Mouse (Mus musculus): ENCODE results near the gene Zfp652. TPM values are rescaled to one million over a fixed set of nuclear protein-coding genes. Genes with fewer than 3 reads are reported as not detected.
"Not testable (repeated sequence)": the region's sequence is repeated elsewhere in the genome, so short reads cannot be mapped to it uniquely, and the experiment has no call there.

Zfp652 gene
- polyA plus RNA-seq (2015; fragmentation: Nextera tagmentation; extraction: Ambion mirVana) = 24.5 and 25.3 TPM in 2 replicates

DNA sequence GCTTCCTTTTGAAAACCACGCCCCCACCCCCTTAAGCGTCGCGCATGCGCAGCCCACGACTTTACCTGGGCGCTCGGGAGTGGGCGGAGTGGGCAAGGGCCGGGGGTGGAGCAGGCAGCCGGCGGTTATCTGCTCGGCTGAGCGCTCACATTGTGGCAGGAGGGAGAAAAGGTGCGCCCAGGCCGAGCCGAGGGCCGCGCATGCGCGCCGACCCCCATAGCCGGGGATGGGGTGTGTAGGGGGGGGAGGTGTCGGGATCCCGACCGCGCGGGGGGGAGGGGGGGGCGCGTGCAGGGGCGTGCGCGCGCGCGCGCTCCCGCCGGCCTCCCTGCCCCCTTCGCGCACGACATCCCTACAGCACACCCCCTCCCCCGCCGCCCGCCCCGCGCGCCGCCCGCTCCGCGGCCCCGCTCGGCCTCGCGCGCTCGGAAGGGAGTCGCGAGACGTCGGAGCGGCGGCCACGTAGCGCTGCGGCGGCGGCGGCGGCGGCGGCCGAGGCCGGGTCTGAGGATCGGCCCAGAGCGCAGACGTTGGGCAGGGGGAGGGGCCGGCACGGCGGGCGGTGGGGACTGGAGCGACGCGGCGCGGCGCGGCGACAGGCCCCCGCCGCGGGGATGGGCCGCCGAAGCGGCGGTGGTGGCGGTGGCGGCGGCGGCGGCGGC lies at the start of gene Zfp652:
Zfp652 (plus strand) TSS at position 111 of the 662 bp plus-strand sequence.
- ATAC-seq (ENCODE audit: insufficient number of reproducible peaks, insufficient read depth, low FRiP score, low TSS enrichment, low read depth) = peak; percentile 86
- peak within 1 kb of the TSS; percentile 99 for H3K27ac ChIP-seq
- H3K4me3 ChIP-seq = peak within 1 kb of the TSS; percentile 85
- WGBS = under 1% methylated on average over 29 of the region's 103 CpGs
- peak within 1 kb of the TSS; percentile 90 for H3K4me2 ChIP-seq
- no peaks in the 10 kb centered on the region for H3K27me3 ChIP-seq
- peaks cover 35% of the 10 kb centered on the region for H3K4me1 ChIP-seq
- no peaks in the 10 kb centered on the region for H3K36me3 ChIP-seq
- H3K9ac ChIP-seq = peak within 1 kb of the TSS; percentile 98
- H3K9me3 ChIP-seq = no peaks in the 10 kb centered on the region

DNA sequence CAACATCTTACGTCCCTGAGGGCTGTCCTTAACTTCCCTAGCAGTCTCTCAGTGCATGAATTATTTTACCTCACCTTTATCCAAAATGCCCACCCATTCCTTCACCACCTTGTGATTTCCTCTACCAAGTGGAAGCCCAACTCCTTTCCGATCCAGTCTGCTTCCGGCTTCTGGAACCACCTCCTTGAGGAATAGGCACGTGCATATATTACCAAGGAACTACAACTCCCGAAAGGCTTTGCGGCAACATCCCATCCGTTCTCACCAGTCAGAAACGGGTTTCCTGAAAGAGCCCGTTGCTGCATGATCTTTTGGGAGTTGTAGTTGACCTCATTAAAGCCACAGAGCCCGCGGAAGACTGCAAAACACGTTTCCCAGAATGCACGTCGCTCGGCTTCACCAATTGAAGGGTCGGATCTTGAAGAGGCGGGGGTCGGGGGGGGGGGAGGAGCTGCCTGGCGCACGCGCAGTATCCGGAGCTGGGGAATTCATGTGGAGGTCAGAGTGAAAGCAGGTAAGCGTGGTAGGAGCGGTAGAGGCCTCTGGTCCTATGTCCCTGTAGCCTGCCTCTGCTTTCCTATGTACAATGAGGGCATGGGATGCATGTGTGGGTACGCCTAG lies 45.8 kb upstream of the Zfp652 start, which contains the start of gene Phb:
Phb (plus strand) TSS at position 429 of the 621 bp plus-strand sequence.
- H3K4me3 ChIP-seq = peak within 1 kb of the TSS; percentile 62
- peak; percentile 93 for ATAC-seq (ENCODE audit: insufficient number of reproducible peaks, insufficient read depth, low FRiP score, low TSS enrichment, low read depth)

DNA sequence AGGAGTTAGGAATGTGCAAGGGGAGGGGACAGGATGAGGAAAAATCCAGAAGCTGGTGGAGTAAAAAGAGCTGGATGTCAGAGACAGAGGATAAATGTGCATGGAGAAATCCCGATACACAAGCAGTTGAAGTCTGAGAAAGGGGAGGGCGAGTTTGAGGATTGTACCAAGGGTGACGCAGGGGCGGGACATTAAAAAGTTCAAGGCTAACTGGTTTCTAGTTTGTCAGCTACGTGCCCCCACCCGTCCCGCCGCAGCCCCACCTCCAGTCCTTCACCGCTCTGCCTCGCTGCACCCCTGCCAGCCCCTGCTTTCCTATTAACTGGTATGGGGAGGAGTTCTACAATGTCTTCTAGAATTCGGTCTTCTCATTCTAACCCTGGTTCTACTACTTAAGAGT lies 45.3 kb upstream of the Zfp652 start:
- Histone ChIP-seq H3K27me3 (no peaks in the 10 kb centered on the region), H3K4me3 (peak overlapping the region; percentile 62), H3K27ac (peak overlapping the region; percentile 9; the same call in 1 of the 2 replicates), H3K9me3 (no peaks in the 10 kb centered on the region), H3K4me2 (peak overlapping the region; percentile 88), H3K4me1 (peaks cover 13% of the 10 kb centered on the region), H3K36me3 (peaks cover 40% of the 10 kb centered on the region), H3K9ac (peak overlapping the region; percentile 79)
- WGBS = under 1% methylated on average over 11 of the region's 11 CpGs
- ATAC-seq (ENCODE audit: insufficient number of reproducible peaks, insufficient read depth, low FRiP score, low TSS enrichment, low read depth) = 0 out of 2 replicates have a peak, but pooled peaks have one; percentile 5

More for the DNA sequence above, 45.8 kb upstream of the Zfp652 start, which contains the start of gene Phb:
- Histone ChIP-seq H3K4me1 (peaks cover 13% of the 10 kb centered on the region), H3K9me3 (no peaks in the 10 kb centered on the region), H3K36me3 (peaks cover 34% of the 10 kb centered on the region), H3K27me3 (no peaks in the 10 kb centered on the region), H3K4me2 (peak within 1 kb of the TSS; percentile 88), H3K27ac (peak within 1 kb of the TSS; percentile 9; the same call in 1 of the 2 replicates), H3K9ac (peak within 1 kb of the TSS; percentile 79)
- 2% methylated on average over 25 of the region's 25 CpGs for WGBS

DNA sequence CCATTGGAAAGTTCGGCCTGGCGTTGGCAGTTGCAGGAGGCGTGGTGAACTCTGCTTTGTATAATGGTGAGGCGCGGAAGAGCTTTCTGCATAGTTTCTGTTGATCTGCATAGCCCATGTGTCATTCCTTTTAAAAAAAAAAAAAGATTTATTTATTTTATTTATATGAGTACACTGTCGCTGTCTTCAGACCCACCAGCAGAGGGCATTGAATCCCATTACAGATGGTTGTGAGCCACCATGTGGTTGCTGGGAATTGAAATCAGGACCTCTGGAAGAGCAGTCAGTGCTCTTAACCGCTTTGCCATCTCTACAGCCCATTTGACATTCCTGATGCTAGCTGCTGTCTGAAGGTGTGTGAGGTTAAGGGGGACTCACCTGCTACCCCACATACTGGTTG lies 44.4 kb upstream of the Zfp652 start:
- H3K27ac ChIP-seq; H3K9ac ChIP-seq; ATAC-seq (ENCODE audit: insufficient number of reproducible peaks, insufficient read depth, low FRiP score, low TSS enrichment, low read depth); H3K9me3 ChIP-seq; H3K27me3 ChIP-seq: not testable (repeated sequence)
- Histone ChIP-seq H3K4me3 (peak overlapping the region; percentile 62), H3K36me3 (peaks cover 46% of the 10 kb centered on the region), H3K4me2 (peak overlapping the region; percentile 88), H3K4me1 (peaks cover 13% of the 10 kb centered on the region)
- WGBS = 90% methylated on average over 7 of the region's 7 CpGs

DNA sequence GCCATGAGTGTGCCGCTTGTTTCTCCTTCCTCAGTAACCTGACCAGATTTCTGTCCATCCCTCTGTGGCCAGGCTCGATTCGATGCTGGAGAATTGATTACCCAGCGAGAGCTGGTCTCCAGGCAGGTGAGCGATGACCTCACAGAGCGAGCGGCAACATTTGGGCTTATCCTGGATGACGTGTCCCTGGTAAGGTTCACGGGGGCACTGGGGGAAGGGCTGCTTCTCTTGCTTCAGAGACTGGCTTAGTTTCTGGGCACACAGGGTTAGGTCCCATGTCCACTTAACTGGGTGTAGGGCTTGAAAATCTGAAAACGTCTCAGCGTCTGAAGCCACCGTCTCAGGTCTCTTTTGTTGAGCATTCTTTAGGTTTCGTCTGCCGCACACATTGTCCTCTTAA lies 37.0 kb upstream of the Zfp652 start:
- no peaks in the 10 kb centered on the region for H3K27me3 ChIP-seq
- H3K4me1 ChIP-seq = peaks cover 35% of the 10 kb centered on the region
- peaks cover 82% of the 10 kb centered on the region for H3K36me3 ChIP-seq
- WGBS = 86% methylated on average over 14 of the region's 14 CpGs
- no peak overlapping the region for H3K4me2 ChIP-seq
- ATAC-seq (ENCODE audit: insufficient number of reproducible peaks, insufficient read depth, low FRiP score, low TSS enrichment, low read depth) = no peak
- H3K9ac ChIP-seq = no peak overlapping the region; the same call in 1 of the 2 replicates
- no peak overlapping the region for H3K4me3 ChIP-seq
- no peaks in the 10 kb centered on the region for H3K9me3 ChIP-seq
- H3K27ac ChIP-seq = no peak overlapping the region

DNA sequence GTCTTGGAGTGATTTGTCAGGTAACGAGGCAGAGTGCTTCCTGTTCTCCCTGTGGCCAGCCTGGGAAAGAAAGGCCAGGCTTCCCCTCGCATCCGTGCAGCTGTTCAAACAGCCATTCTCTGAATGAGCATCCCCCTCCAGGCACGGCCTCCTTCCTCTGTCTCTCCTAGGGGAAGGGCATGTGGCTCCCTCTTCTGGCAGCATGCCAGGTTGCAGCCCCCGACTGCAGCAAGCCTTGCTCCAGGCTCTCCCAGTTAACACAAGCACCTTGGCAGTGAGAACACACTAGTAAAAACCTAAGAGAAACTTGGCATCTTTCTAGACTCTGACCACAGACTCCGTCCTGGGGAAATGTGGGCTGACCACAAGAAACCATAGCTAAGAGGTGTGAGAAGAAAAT lies 36.2 kb upstream of the Zfp652 start:
- no peak overlapping the region for H3K4me2 ChIP-seq
- no peaks in the 10 kb centered on the region for H3K9me3 ChIP-seq
- H3K9ac ChIP-seq = no peak overlapping the region; the same call in 1 of the 2 replicates
- 0 out of 2 replicates have a peak, but pooled peaks have one; percentile 58 for ATAC-seq (ENCODE audit: insufficient number of reproducible peaks, insufficient read depth, low FRiP score, low TSS enrichment, low read depth)
- peak overlapping the region; percentile 64; the same call in 1 of the 2 replicates for H3K27ac ChIP-seq
- H3K4me3 ChIP-seq = no peak overlapping the region
- no peaks in the 10 kb centered on the region for H3K27me3 ChIP-seq
- peaks cover 42% of the 10 kb centered on the region for H3K4me1 ChIP-seq
- 11% methylated on average over 6 of the region's 6 CpGs for WGBS
- H3K36me3 ChIP-seq = peaks cover 83% of the 10 kb centered on the region

DNA sequence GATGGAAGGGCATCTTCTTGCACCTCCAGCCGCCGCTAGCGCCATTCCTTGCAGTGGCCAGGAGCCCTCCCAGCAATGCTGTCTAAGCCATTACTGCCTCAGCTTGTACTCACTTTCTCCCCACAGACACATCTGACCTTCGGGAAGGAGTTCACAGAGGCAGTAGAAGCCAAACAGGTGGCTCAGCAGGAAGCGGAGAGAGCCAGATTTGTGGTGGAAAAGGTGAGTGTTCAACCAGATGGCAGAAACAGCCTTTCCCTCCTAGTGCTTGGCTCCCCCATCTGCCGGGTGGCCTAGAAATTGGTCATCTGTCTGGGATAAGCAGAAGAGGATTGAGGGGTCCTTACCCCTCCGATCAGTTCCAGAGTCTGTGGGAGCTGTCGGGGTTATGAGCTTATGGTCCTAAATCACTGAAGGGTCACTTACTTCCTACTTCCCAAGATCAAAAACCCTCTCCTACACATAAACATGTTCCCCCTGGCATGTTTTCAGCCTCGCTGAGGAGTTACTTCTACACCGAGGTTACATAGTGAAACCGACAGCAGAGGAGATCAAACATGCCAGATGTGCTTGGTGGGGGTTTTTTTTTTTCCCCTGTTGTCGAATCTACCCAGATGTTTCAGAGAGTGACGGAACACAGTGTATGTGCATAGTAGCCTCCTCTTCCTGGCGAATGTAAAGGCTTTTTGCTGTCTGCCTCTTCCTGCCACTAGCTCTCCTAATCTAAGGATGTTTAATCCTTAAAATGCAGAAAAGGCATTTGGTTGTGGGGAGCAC lies 34.4 kb upstream of the Zfp652 start:
- WGBS = 73% methylated on average over 14 of the region's 14 CpGs

DNA sequence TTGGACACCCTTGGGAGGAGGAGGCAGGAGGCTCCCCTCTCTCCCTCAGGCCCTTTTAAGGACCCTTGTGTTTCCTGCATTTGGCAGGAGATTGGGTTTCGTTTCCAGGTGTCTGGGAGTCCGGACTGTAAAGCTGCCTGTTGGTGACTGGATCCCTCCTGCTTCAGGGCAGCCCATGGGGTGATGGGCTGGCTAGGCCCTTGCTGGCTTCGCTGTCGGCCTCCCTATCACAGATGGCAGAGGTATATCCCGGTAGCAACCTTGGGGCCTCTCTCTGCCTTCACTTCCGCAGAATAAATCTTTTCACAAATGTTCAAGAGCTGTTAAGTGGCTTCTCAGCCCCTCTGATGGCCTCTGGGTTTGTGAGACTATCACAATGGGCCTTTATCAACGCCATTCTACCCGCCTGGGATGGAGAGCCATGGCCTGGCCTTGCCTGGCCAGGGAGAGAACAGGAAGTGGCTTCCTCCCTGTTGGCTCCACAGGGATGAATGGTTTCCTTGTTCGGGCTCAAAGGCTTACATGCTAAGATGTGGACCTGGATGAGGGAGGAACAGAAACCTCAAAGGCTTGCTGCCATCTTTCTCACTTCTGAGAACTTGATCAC lies 30.4 kb upstream of the Zfp652 start:
- Histone ChIP-seq H3K4me2 (no peak overlapping the region), H3K27ac (peak overlapping the region; percentile 63; the same call in 1 of the 2 replicates), H3K27me3 (no peaks in the 10 kb centered on the region), H3K4me3 (no peak overlapping the region), H3K36me3 (peaks cover 49% of the 10 kb centered on the region), H3K4me1 (peaks cover 36% of the 10 kb centered on the region), H3K9me3 (no peaks in the 10 kb centered on the region), H3K9ac (no peak overlapping the region)
- no peak for ATAC-seq (ENCODE audit: insufficient number of reproducible peaks, insufficient read depth, low FRiP score, low TSS enrichment, low read depth)
- WGBS = 31% methylated on average over 9 of the region's 9 CpGs

More for the DNA sequence above, 34.4 kb upstream of the Zfp652 start:
- Histone ChIP-seq H3K9ac (0 out of 2 replicates have a peak overlapping the region, but pooled peaks have one; percentile 11), H3K4me3 (no peak overlapping the region), H3K4me1 (peaks cover 52% of the 10 kb centered on the region), H3K27me3 (no peaks in the 10 kb centered on the region), H3K36me3 (peaks cover 79% of the 10 kb centered on the region), H3K27ac (no peak overlapping the region), H3K4me2 (no peak overlapping the region), H3K9me3 (no peaks in the 10 kb centered on the region)
- ATAC-seq (ENCODE audit: insufficient number of reproducible peaks, insufficient read depth, low FRiP score, low TSS enrichment, low read depth) = no peak

DNA sequence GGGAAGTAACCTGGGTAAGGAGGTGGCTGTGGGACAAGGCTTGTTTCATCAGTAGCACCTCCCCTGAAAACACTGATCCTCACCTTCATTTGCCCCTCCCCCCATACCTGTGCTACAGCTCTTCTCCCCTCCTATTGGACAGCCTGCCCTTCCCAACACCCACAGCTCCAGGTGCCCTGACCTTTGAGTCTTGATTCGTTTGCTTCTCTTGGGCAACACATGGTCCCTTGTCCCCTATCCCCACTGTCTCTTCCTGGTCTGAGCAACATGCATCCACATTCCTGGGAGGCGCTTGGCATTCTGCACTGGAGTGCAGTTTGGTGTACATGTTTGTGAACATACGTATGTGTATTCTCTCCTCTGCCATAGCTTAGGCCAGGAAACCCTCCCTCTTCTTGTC lies 29.5 kb upstream of the Zfp652 start:
- Histone ChIP-seq H3K36me3 (peaks cover 41% of the 10 kb centered on the region), H3K27me3 (no peaks in the 10 kb centered on the region), H3K4me3 (no peak overlapping the region), H3K4me2 (no peak overlapping the region), H3K27ac (no peak overlapping the region), H3K4me1 (peaks cover 29% of the 10 kb centered on the region), H3K9ac (no peak overlapping the region), H3K9me3 (no peaks in the 10 kb centered on the region)
- ATAC-seq (ENCODE audit: insufficient number of reproducible peaks, insufficient read depth, low FRiP score, low TSS enrichment, low read depth) = no peak
- whole genome bisulfite sequencing = 71% methylated on average over 3 of the region's 3 CpGs

DNA sequence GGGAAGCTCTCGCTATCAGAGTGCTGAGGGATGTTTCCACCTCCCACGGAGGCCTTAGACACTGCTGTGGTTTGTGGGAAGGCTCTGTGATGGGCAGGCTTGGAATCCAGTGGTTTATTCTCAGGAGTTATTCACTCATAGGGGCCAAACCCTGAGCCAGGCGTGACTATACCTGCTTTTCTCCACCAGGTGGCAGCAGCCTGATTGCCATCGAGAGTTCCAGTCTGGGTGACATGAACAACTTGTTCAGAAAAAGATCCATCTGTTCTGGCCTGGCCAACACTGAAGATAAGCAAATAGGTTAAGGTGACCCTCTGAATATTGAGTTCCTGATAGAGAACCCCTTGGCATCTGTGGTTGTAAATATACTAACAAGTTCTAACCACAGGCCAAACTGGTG lies 26.4 kb upstream of the Zfp652 start:
- H3K27ac ChIP-seq = no peak overlapping the region
- H3K9ac ChIP-seq = 0 out of 2 replicates have a peak overlapping the region, but pooled peaks have one; percentile 27
- 6% methylated on average over 4 of the region's 4 CpGs for WGBS
- peaks cover 23% of the 10 kb centered on the region for H3K4me1 ChIP-seq
- H3K4me3 ChIP-seq = no peak overlapping the region
- ATAC-seq (ENCODE audit: insufficient number of reproducible peaks, insufficient read depth, low FRiP score, low TSS enrichment, low read depth) = no peak
- H3K36me3 ChIP-seq = peaks cover 14% of the 10 kb centered on the region
- no peak overlapping the region for H3K4me2 ChIP-seq
- H3K27me3 ChIP-seq = no peaks in the 10 kb centered on the region
- no peaks in the 10 kb centered on the region for H3K9me3 ChIP-seq

Data from embryonic facial prominence, embryonic 13.5 days (tissue).